Mouse (Mus musculus): ENCODE data around the gene Spred2. TPM values are rescaled to one million over a fixed set of nuclear protein-coding genes. Genes with fewer than 3 reads are reported as not detected.

Gene Spred2
- polyA plus RNA-seq, 1 experiment: 77.0 TPM

GRCm38 (mm10) chr11:20067521-20067920 is 143.3 kb downstream of the Spred2 start:
- TF ChIP-seq GATA1 (IDR thresholded peaks at IDR 0.05; ENCODE audit: low read length): no peak

- TF ChIP-seq GATA1 (IDR thresholded peaks at IDR 0.05; ENCODE audit: low read length): no peak
Observed at GRCm38 (mm10) chr11:20068346-20069004, 144.3 kb downstream of the Spred2 start.

GRCm38 (mm10) chr11:20072174-20072573 is 148.0 kb downstream of the Spred2 start:
- TF ChIP-seq GATA1 (IDR thresholded peaks at IDR 0.05; ENCODE audit: low read length): no peak

- no peak for TF ChIP-seq GATA1 (IDR thresholded peaks at IDR 0.05; ENCODE audit: low read length)
Observed at GRCm38 (mm10) chr11:20072826-20073225, 148.7 kb downstream of the Spred2 start.

Other genes with a start within 250 kb of the Spred2 start
- 94.1 and 134 TPM in 2 replicates for gene Actr2, start 188.5 kb downstream of the Spred2 start, polyA plus RNA-seq (2012)

Data from G1E-ER4 (cell line).